ENCODE assay signal across 15 mouse cellular contexts in the genomic region with DNA sequence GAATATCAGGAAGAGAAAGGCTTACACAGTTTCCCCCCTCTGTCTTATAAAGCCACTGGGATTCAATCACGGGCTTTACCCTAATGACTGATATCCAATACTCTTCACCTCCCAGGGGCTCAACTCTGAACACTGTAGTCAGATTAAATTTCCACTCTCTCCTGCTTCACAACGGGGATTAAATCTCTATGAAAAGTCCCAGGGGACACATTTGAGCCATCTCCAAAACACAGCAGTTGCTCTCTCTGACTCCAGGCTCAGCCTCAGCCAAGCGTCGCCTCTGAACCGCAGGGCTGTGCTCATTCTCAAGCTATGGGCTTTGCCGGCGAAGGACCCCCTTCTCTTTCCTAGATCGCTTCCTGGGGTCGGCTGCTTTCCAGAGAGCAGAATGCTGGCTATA.
A peak's percentile ranks its signal among the peaks of the same experiment; 100 is the strongest.
DNase-seq lines count a peak whose midpoint lies in the region; ATAC-seq and TF ChIP-seq lines count a peak whose summit lies in the region.
"Had no signal": no experiment of that assay in that cellular context is flagged by ENCODE, and none has a peak within 500 bp of the region (broad histone marks: within the 10 kb centered on the region; RNA-seq: fewer than 3 reads in every experiment).

No protein-coding gene starts in this region.

- no peak for DNase-seq in hindbrain, embryonic 10.5 days (ENCODE audit: low spot score)
- DNase-seq in limb, embryonic 14.5 days (ENCODE audit: low spot score), result no peak
- no peak for DNase-seq in limb, embryonic 10.5 days (ENCODE audit: low spot score)
- no peak for DNase-seq in embryonic facial prominence, embryonic 10.5 days (ENCODE audit: low spot score)
- DNase-seq in gastrocnemius, postnatal 25 days, result peak; percentile 28
- DNase-seq in liver, postnatal 0 days, result no peak
- DNase-seq: adrenal gland, postnatal 14 days; cerebellum, postnatal 14 days; right cerebral cortex, adult 18-20 months had no signal

- H3K27ac ChIP-seq in hindbrain, embryonic 10.5 days, result 0 out of 2 replicates have a peak overlapping the region, but pooled peaks have one; percentile 50
- H3K27ac ChIP-seq in hindbrain, embryonic 16.5 days (ENCODE audit: low read depth, low read length), result no peak overlapping the region
- H3K27ac ChIP-seq in limb, embryonic 14.5 days (replicated peaks; ENCODE audit: low read depth, low read length), result no peak overlapping the region
- H3K27ac ChIP-seq in limb, embryonic 10.5 days, result no peak overlapping the region
- H3K27ac ChIP-seq in embryonic facial prominence, embryonic 10.5 days (replicated peaks), result peak overlapping the region; percentile 35; the same call in 1 of the 2 replicates
- H3K27ac ChIP-seq in liver, postnatal 0 days (ENCODE audit: low read depth), result no peak overlapping the region
- H3K27ac ChIP-seq: embryonic facial prominence, embryonic 13.5 days; forebrain, embryonic 13.5 days; heart, embryonic 13.5 days; liver, embryonic 12.5 days had no signal

- TF ChIP-seq POLR2A in limb, embryonic 14.5 days (IDR thresholded peaks at IDR 0.05; ENCODE audit: borderline replicate concordance, extremely low read depth, insufficient read depth, insufficient read length), result no peak

- no peaks in the 10 kb centered on the region for H3K9me3 ChIP-seq in hindbrain, embryonic 10.5 days
- H3K9me3 ChIP-seq in hindbrain, embryonic 16.5 days (ENCODE audit: control insufficient read depth, low read length), result no peaks in the 10 kb centered on the region
- no peaks in the 10 kb centered on the region for H3K9me3 ChIP-seq in limb, embryonic 14.5 days (ENCODE audit: control insufficient read depth, low read length)
- no peaks in the 10 kb centered on the region for H3K9me3 ChIP-seq in limb, embryonic 10.5 days (replicated peaks)
- no peaks in the 10 kb centered on the region for H3K9me3 ChIP-seq in embryonic facial prominence, embryonic 10.5 days
- H3K9me3 ChIP-seq in liver, postnatal 0 days (ENCODE audit: low read length), result no peaks in the 10 kb centered on the region
- H3K9me3 ChIP-seq: embryonic facial prominence, embryonic 13.5 days; forebrain, embryonic 13.5 days; heart, embryonic 13.5 days; liver, embryonic 12.5 days had no signal

- no peak overlapping the region for H3K4me3 ChIP-seq in hindbrain, embryonic 10.5 days
- H3K4me3 ChIP-seq in hindbrain, embryonic 16.5 days (ENCODE audit: low read length), result no peak overlapping the region
- no peak overlapping the region for H3K4me3 ChIP-seq in limb, embryonic 14.5 days (replicated peaks; ENCODE audit: low read length)
- no peak overlapping the region for H3K4me3 ChIP-seq in limb, embryonic 10.5 days
- no peak overlapping the region for H3K4me3 ChIP-seq in embryonic facial prominence, embryonic 10.5 days
- H3K4me3 ChIP-seq in liver, postnatal 0 days (ENCODE audit: low read depth, low read length), result no peak overlapping the region
- H3K4me3 ChIP-seq: embryonic facial prominence, embryonic 13.5 days; forebrain, embryonic 13.5 days; heart, embryonic 13.5 days; liver, embryonic 12.5 days had no signal

- no peaks in the 10 kb centered on the region for H3K36me3 ChIP-seq in hindbrain, embryonic 10.5 days
- H3K36me3 ChIP-seq in hindbrain, embryonic 16.5 days (ENCODE audit: control insufficient read depth, insufficient read depth, low read length), result no peaks in the 10 kb centered on the region
- no peaks in the 10 kb centered on the region for H3K36me3 ChIP-seq in limb, embryonic 14.5 days (ENCODE audit: control insufficient read depth, insufficient read depth, low read length)
- no peaks in the 10 kb centered on the region for H3K36me3 ChIP-seq in limb, embryonic 10.5 days
- no peaks in the 10 kb centered on the region for H3K36me3 ChIP-seq in embryonic facial prominence, embryonic 10.5 days (replicated peaks)
- no peaks in the 10 kb centered on the region for H3K36me3 ChIP-seq in liver, postnatal 0 days (replicated peaks; ENCODE audit: insufficient read depth, low read length)
- H3K36me3 ChIP-seq: embryonic facial prominence, embryonic 13.5 days; heart, embryonic 13.5 days; liver, embryonic 12.5 days had no signal

- 61% methylated on average over 9 of the region's 9 CpGs for WGBS in hindbrain, embryonic 10.5 days
- 39% methylated on average over 9 of the region's 9 CpGs for WGBS in hindbrain, embryonic 16.5 days
- 50% methylated on average over 9 of the region's 9 CpGs for WGBS in limb, embryonic 14.5 days
- 73% methylated on average over 9 of the region's 9 CpGs for WGBS in limb, embryonic 10.5 days
- 57% methylated on average over 9 of the region's 9 CpGs for WGBS in embryonic facial prominence, embryonic 10.5 days
- 63% methylated on average over 9 of the region's 9 CpGs for WGBS in liver, postnatal 0 days (ENCODE audit: insufficient replicate concordance)

- peaks cover 51% of the 10 kb centered on the region for H3K4me1 ChIP-seq in hindbrain, embryonic 10.5 days (replicated peaks)
- peaks cover 5% of the 10 kb centered on the region for H3K4me1 ChIP-seq in hindbrain, embryonic 16.5 days (ENCODE audit: control insufficient read depth, insufficient read depth, low read depth, low read length)
- peaks cover 4% of the 10 kb centered on the region; the same call in 1 of the 2 replicates for H3K4me1 ChIP-seq in limb, embryonic 14.5 days (ENCODE audit: control insufficient read depth, insufficient read depth, low read length)
- H3K4me1 ChIP-seq in limb, embryonic 10.5 days, result peaks cover 38% of the 10 kb centered on the region
- H3K4me1 ChIP-seq in embryonic facial prominence, embryonic 10.5 days, result peaks cover 54% of the 10 kb centered on the region
- H3K4me1 ChIP-seq in liver, postnatal 0 days (ENCODE audit: insufficient read depth), result peaks cover 6% of the 10 kb centered on the region
- H3K4me1 ChIP-seq: forebrain, embryonic 13.5 days had no signal

- no peak overlapping the region for H3K9ac ChIP-seq in hindbrain, embryonic 16.5 days (ENCODE audit: low read depth, low read length)
- no peak overlapping the region for H3K9ac ChIP-seq in limb, embryonic 14.5 days (ENCODE audit: low read depth, low read length, severe bottlenecking)
- H3K9ac ChIP-seq in liver, postnatal 0 days (replicated peaks), result no peak overlapping the region
- H3K9ac ChIP-seq: embryonic facial prominence, embryonic 13.5 days; forebrain, embryonic 13.5 days; heart, embryonic 13.5 days; liver, embryonic 12.5 days had no signal

- TF ChIP-seq CTCF in liver, postnatal 0 days (IDR thresholded peaks at IDR 0.05; ENCODE audit: low read depth), result no peak

- no peak for TF ChIP-seq EP300 in liver, postnatal 0 days (IDR thresholded peaks at IDR 0.05; ENCODE audit: low read depth)

- no peak for ATAC-seq in hindbrain, embryonic 16.5 days
- 0 out of 2 replicates have a peak, but pooled peaks have one; percentile 44 for ATAC-seq in limb, embryonic 14.5 days (ENCODE audit: low FRiP score, low read depth)
- ATAC-seq in liver, postnatal 0 days, result no peak
- ATAC-seq: CD4-positive, CD25-positive, alpha-beta regulatory T cell, adult 4 months; forebrain, embryonic 13.5 days; liver, embryonic 12.5 days had no signal

- H3K27me3 ChIP-seq in hindbrain, embryonic 10.5 days (ENCODE audit: insufficient read depth, poor library complexity, severe bottlenecking), result peaks cover 16% of the 10 kb centered on the region
- H3K27me3 ChIP-seq in hindbrain, embryonic 16.5 days (replicated peaks; ENCODE audit: control insufficient read depth, insufficient read depth, low read length), result no peaks in the 10 kb centered on the region
- H3K27me3 ChIP-seq in limb, embryonic 14.5 days (ENCODE audit: control insufficient read depth, insufficient read depth, low read length), result 0 out of 2 replicates have a peak, but pooled peaks cover 3% of the 10 kb centered on the region
- H3K27me3 ChIP-seq in limb, embryonic 10.5 days (ENCODE audit: low read depth, poor library complexity, severe bottlenecking), result peaks cover 6% of the 10 kb centered on the region; the same call in 1 of the 2 replicates
- H3K27me3 ChIP-seq in embryonic facial prominence, embryonic 10.5 days (replicated peaks; ENCODE audit: low read depth, poor library complexity, severe bottlenecking), result peaks cover 41% of the 10 kb centered on the region
- no peaks in the 10 kb centered on the region for H3K27me3 ChIP-seq in liver, postnatal 0 days (ENCODE audit: insufficient read depth, low read length)

- H3K4me2 ChIP-seq in hindbrain, embryonic 16.5 days (ENCODE audit: low read length), result no peak overlapping the region
- no peak overlapping the region for H3K4me2 ChIP-seq in limb, embryonic 14.5 days (replicated peaks; ENCODE audit: low read depth, low read length, severe bottlenecking)
- no peak overlapping the region for H3K4me2 ChIP-seq in liver, postnatal 0 days (ENCODE audit: low read depth, low read length)
- H3K4me2 ChIP-seq: embryonic facial prominence, embryonic 13.5 days; forebrain, embryonic 13.5 days; heart, embryonic 13.5 days; liver, embryonic 12.5 days had no signal

Comparison
In these comparisons a context has a peak if more than half of its experiments do, and no peak if none do; other contexts are left out.
1. H3K27ac ChIP-seq: peak in hindbrain, embryonic 10.5 days (single experiment) and embryonic facial prominence, embryonic 10.5 days (single experiment); none in hindbrain, embryonic 16.5 days (single experiment), limb, embryonic 14.5 days (single experiment), limb, embryonic 10.5 days (single experiment) and liver, postnatal 0 days (single experiment).